Mouse (Mus musculus) stomach, embryonic 16.5 days (tissue): ENCODE results near the gene Zfp646. TPM values are rescaled to one million over a fixed set of nuclear protein-coding genes. Genes with fewer than 3 reads are reported as not detected.
A peak's percentile ranks its signal among the peaks of the same experiment; 100 is the strongest.

Experiments
- ATAC-seq: fragments of 200-750 bp; cut with Nextera tagmentation; 2 replicates; pipeline ENCODE4 v1.8.0; 2017; ENCODE audit warnings: moderate number of reproducible peaks, moderate TSS enrichment; ENCODE audit not compliant: insufficient read depth, low FRiP score
- H3K27ac ChIP-seq: fragments of 300-500 bp; sonication (generic); 2 replicates; pipeline ENCODE4 v1.5.1; 2014; ENCODE audit warnings: low read length
- H3K27me3 ChIP-seq: fragments of 300-500 bp; sonication (generic); 2 replicates; pipeline ENCODE4 v1.6.1; 2014; ENCODE audit warnings: low read length, control low read depth, mixed read lengths; ENCODE audit not compliant: control insufficient read depth, insufficient read depth
- H3K36me3 ChIP-seq: fragments of 300-500 bp; sonication (generic); 2 replicates; pipeline ENCODE4 v1.6.1; 2014; ENCODE audit warnings: low read length; ENCODE audit not compliant: control insufficient read depth, insufficient read depth
- H3K4me1 ChIP-seq: fragments of 300-500 bp; sonication (generic); 2 replicates; pipeline ENCODE4 v1.6.1; 2014; ENCODE audit warnings: low read length, control low read depth, mixed read lengths; ENCODE audit not compliant: control insufficient read depth, insufficient read depth
- H3K4me2 ChIP-seq: fragments of 300-500 bp; sonication (generic); 2 replicates; pipeline ENCODE4 v1.6.1; 2014; ENCODE audit warnings: low read depth, low read length, mixed read lengths
- H3K4me3 ChIP-seq: fragments of 300-500 bp; sonication (generic); replicated peaks from 2 replicates; pipeline ENCODE4 v1.5.1; 2014; ENCODE audit warnings: mild to moderate bottlenecking, low read length
- H3K9ac ChIP-seq: fragments of 300-500 bp; sonication (generic); 2 replicates; pipeline ENCODE4 v1.6.1; 2014; ENCODE audit warnings: low read length
- H3K9me3 ChIP-seq: fragments of 300-500 bp; sonication (generic); replicated peaks from 2 replicates; pipeline ENCODE4 v1.6.1; 2016; ENCODE audit warnings: low read length, control low read depth; ENCODE audit not compliant: control insufficient read depth
- WGBS: fragments of 180-500 bp; shearing (Covaris S2); extraction: QIAGEN DNeasy Blood & Tissue Kit; methylation state at CpG from one replicate; pipeline ENCODE4 v1.1.7; 2014; 5-methylcytosine and 5-hydroxymethylcytosine counted together
- polyA plus RNA-seq: library from polyadenylated mRNA; unstranded; fragments of >200 nt; fragmentation: Nextera tagmentation; extraction: Ambion mirVana; gene quantifications from 2 replicates; pipeline ENCODE4 v1.2.1, GENCODE M21; 2015

Gene Zfp646
- polyA plus RNA-seq, 1 experiment from 2014 or later, result 11.2 TPM

- Histone ChIP-seq H3K4me1 (no peaks in the 10 kb centered on the region), H3K27me3 (no peaks in the 10 kb centered on the region), H3K36me3 (no peaks in the 10 kb centered on the region), H3K4me2 (no peak overlapping the region), H3K27ac (no peak overlapping the region), H3K4me3 (no peak overlapping the region), H3K9me3 (no peaks in the 10 kb centered on the region), H3K9ac (no peak overlapping the region)
- peak; percentile 10; the same call in 1 of the 2 replicates for ATAC-seq
- WGBS, result 69% methylated on average over 6 of the region's 6 CpGs
Measured at GRCm38 (mm10) chr7:127849973-127850875, 25.8 kb upstream of the Zfp646 start.

- no peak overlapping the region for H3K27ac ChIP-seq
- no peak overlapping the region for H3K9ac ChIP-seq
- no peaks in the 10 kb centered on the region for H3K9me3 ChIP-seq
- 50% methylated on average over 5 of the region's 5 CpGs for WGBS
- no peak; the same call in 1 of the 2 replicates for ATAC-seq
- H3K36me3 ChIP-seq, result no peaks in the 10 kb centered on the region
- no peak overlapping the region for H3K4me2 ChIP-seq
- no peaks in the 10 kb centered on the region for H3K27me3 ChIP-seq
- no peak overlapping the region for H3K4me3 ChIP-seq
- H3K4me1 ChIP-seq, result no peaks in the 10 kb centered on the region
Measured at GRCm38 (mm10) chr7:127850906-127851305, 25.1 kb upstream of the Zfp646 start.

GRCm38 (mm10) chr7:127858258-127858657 is 17.8 kb upstream of the Zfp646 start:
- WGBS, result 83% methylated on average over 6 of the region's 6 CpGs
- Histone ChIP-seq H3K9me3 (no peaks in the 10 kb centered on the region), H3K4me1 (no peaks in the 10 kb centered on the region), H3K4me2 (no peak overlapping the region), H3K27me3 (no peaks in the 10 kb centered on the region), H3K9ac (no peak overlapping the region), H3K36me3 (no peaks in the 10 kb centered on the region), H3K27ac (no peak overlapping the region), H3K4me3 (no peak overlapping the region)
- ATAC-seq, result no peak

GRCm38 (mm10) chr7:127866434-127866833 is 9.6 kb upstream of the Zfp646 start:
- Histone ChIP-seq H3K27ac (no peak overlapping the region), H3K4me2 (no peak overlapping the region), H3K27me3 (no peaks in the 10 kb centered on the region), H3K36me3 (peaks cover 9% of the 10 kb centered on the region; the same call in 1 of the 2 replicates), H3K9ac (no peak overlapping the region), H3K4me1 (peaks cover 5% of the 10 kb centered on the region; the same call in 1 of the 2 replicates), H3K4me3 (no peak overlapping the region), H3K9me3 (no peaks in the 10 kb centered on the region)
- no peak for ATAC-seq
- WGBS, result 92% methylated on average over 12 of the region's 12 CpGs

- no peaks in the 10 kb centered on the region for H3K9me3 ChIP-seq
- peaks cover 5% of the 10 kb centered on the region; the same call in 1 of the 2 replicates for H3K4me1 ChIP-seq
- no peak overlapping the region for H3K9ac ChIP-seq
- peaks cover 9% of the 10 kb centered on the region; the same call in 1 of the 2 replicates for H3K36me3 ChIP-seq
- H3K27ac ChIP-seq, result no peak overlapping the region
- no peak overlapping the region for H3K4me2 ChIP-seq
- WGBS, result 93% methylated on average over 18 of the region's 18 CpGs
- H3K4me3 ChIP-seq, result no peak overlapping the region
- no peaks in the 10 kb centered on the region for H3K27me3 ChIP-seq
- ATAC-seq, result no peak
Measured at GRCm38 (mm10) chr7:127867641-127868040, 8.4 kb upstream of the Zfp646 start.

- no peak overlapping the region for H3K4me3 ChIP-seq
- H3K9me3 ChIP-seq, result no peaks in the 10 kb centered on the region
- peak; percentile 49; the same call in 1 of the 2 replicates for ATAC-seq
- peak overlapping the region; percentile 34; the same call in 1 of the 2 replicates for H3K27ac ChIP-seq
- no peaks in the 10 kb centered on the region for H3K27me3 ChIP-seq
- WGBS, result 38% methylated on average over 3 of the region's 3 CpGs
- no peak overlapping the region for H3K9ac ChIP-seq
- peaks cover 9% of the 10 kb centered on the region for H3K4me1 ChIP-seq
- no peak overlapping the region for H3K4me2 ChIP-seq
- H3K36me3 ChIP-seq, result peaks cover 9% of the 10 kb centered on the region; the same call in 1 of the 2 replicates
Measured at GRCm38 (mm10) chr7:127869149-127869810, 6.7 kb upstream of the Zfp646 start.

DNA sequence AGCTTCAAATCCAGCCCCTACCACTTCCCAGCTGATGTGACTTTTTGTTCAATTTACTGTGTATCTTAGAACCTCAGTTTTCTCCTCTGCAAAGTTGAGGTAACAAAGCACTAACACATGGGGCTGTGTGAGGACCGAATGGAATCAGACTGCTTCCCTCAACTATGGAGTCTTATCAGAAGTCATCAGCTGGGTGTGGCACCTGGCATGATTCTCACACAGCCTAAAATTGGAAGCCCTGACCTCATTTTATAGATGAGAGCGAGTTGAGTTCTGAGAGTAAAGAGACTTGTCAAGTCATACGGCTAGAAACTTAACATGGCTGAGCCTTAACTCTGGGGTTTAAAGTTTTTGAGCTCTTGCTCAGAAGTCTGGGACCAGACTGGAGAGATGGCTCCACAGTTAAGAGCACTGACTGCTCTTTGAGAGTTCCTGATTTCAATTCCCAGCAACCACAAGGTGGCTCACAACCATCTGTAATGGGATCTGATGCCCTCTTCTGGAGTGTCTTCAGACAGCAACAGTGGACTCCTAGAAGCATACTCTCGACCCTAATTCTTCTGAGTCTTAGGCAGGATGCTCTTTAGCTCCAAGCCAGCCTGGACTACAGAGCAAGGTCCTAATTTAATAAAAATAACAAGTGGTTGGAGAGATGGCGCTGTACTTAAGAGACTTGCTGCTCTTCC is 5.7 kb upstream of the Zfp646 start:
- no peak overlapping the region for H3K27ac ChIP-seq
- no peak overlapping the region for H3K4me3 ChIP-seq
- no peaks in the 10 kb centered on the region for H3K27me3 ChIP-seq
- no peak overlapping the region for H3K9ac ChIP-seq
- no peak for ATAC-seq
- H3K36me3 ChIP-seq, result peaks cover 9% of the 10 kb centered on the region; the same call in 1 of the 2 replicates
- H3K4me2 ChIP-seq, result no peak overlapping the region
- 75% methylated on average over 5 of the region's 5 CpGs for WGBS
- no peaks in the 10 kb centered on the region for H3K9me3 ChIP-seq
- H3K4me1 ChIP-seq, result peaks cover 13% of the 10 kb centered on the region

DNA sequence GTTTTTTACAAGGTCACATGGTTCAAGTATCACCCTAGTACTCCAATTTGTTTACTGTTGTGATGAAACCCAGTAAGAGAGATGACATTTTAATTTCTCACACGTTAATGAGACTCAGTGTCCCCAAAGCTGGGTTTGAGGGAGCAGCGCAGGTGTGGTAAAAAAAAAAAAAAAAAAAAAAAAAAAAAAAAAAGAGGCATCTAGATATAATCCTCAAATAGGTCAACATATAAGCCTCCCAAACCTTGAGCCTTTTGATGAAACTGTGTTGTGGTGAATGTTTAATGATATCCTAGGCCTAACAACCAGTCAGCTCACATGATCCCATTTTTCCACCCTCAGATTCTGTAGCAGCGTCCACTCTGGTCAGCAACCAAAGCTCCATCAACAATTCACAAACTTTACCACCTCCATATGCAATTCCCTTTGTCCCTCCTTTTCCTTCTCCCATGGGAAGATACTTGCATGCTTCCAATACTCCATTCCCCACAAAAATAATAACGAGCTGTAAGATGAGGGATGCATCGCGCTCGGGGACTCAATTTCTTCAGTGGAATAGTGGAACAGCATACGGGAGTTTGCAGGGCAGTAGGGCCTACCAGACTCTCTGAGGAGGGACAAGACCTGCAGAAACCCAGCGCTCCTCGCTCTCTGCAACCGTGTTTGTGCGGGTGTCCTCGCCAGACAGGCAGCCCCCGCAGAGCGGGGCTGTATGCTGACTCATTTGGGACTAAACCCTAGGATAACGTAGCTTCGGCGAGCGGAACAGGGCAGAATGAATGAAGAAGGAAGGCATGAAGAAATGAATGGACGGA is 1.0 kb upstream of the Zfp646 start:
- peak overlapping the region; percentile 95 for H3K9ac ChIP-seq
- no peaks in the 10 kb centered on the region for H3K27me3 ChIP-seq
- 3% methylated on average over 20 of the region's 20 CpGs for WGBS
- peak overlapping the region; percentile 85 for H3K4me2 ChIP-seq
- peaks cover 17% of the 10 kb centered on the region for H3K4me1 ChIP-seq
- peak overlapping the region; percentile 98 for H3K27ac ChIP-seq
- no peak for ATAC-seq
- H3K4me3 ChIP-seq, result peak overlapping the region; percentile 96
- peaks cover 16% of the 10 kb centered on the region for H3K36me3 ChIP-seq
- no peaks in the 10 kb centered on the region for H3K9me3 ChIP-seq
